Mouse (Mus musculus): ENCODE data around the gene Acsbg2.
"Not testable (repeated sequence)": the region's sequence is repeated elsewhere in the genome, so short reads cannot be mapped to it uniquely, and the experiment has no call there.

DNA sequence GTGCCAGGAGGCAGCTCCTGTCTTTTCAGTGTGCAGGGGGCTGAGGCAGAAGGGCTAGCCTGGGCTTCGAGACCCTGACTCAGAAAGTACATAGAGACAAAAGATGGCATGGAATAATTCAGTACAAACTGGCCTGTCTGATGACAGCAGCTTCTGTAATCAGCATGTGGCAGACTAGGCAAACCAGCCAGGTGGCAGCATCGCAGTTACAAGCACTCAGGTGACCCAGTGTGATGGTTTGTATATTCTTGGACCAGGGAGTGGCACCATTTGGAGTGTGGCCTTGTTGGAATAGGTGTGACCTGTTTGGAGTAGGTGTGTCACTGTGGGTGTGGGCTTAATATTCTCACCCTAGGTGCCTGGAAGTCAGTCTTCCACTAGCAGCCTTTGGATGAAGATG lies 35.5 kb upstream of the Acsbg2 start:
- TF ChIP-seq POLR2A (IDR thresholded peaks at IDR 0.05; ENCODE audit: extremely low read depth, insufficient read depth, low read length); CTCF (IDR thresholded peaks at IDR 0.05; ENCODE audit: low read depth, low read length): not testable (repeated sequence)

Data from liver, adult 2 months (tissue).